Mouse (Mus musculus) intestine, embryonic 15.5 days (tissue): ENCODE measurements around the gene Plxnd1. TPM values are rescaled to one million over a fixed set of nuclear protein-coding genes. Genes with fewer than 3 reads are reported as not detected.

Source experiments
- ATAC-seq: fragments of 200-750 bp; cut with Nextera tagmentation; 2 replicates; pipeline ENCODE4 v1.8.0; 2017; ENCODE audit warnings: moderate TSS enrichment, moderate library complexity
- H3K27ac ChIP-seq: fragments of 300-500 bp; sonication (generic); 2 replicates; pipeline ENCODE4 v1.5.1; 2015; ENCODE audit warnings: mild to moderate bottlenecking, inconsistent platforms
- H3K27me3 ChIP-seq: fragments of 300-500 bp; sonication (generic); replicated peaks from 2 replicates; pipeline ENCODE4 v1.6.1; 2015; ENCODE audit warnings: inconsistent platforms
- H3K36me3 ChIP-seq: fragments of 300-500 bp; sonication (generic); 2 replicates; pipeline ENCODE4 v1.6.1; 2015; ENCODE audit warnings: inconsistent platforms
- H3K4me1 ChIP-seq: fragments of 300-500 bp; sonication (generic); replicated peaks from 2 replicates; pipeline ENCODE4 v1.6.1; 2015; ENCODE audit warnings: inconsistent platforms
- H3K4me2 ChIP-seq: fragments of 300-500 bp; sonication (generic); replicated peaks from 2 replicates; pipeline ENCODE4 v1.6.1; 2015; ENCODE audit warnings: mild to moderate bottlenecking, inconsistent platforms
- H3K4me3 ChIP-seq: fragments of 300-500 bp; sonication (generic); replicated peaks from 2 replicates; pipeline ENCODE4 v1.5.1; 2015; ENCODE audit warnings: inconsistent platforms
- H3K9ac ChIP-seq: fragments of 300-500 bp; sonication (generic); 2 replicates; pipeline ENCODE4 v1.6.1; 2015; ENCODE audit warnings: inconsistent platforms
- H3K9me3 ChIP-seq: fragments of 300-500 bp; sonication (generic); 2 replicates; pipeline ENCODE4 v1.6.1; 2016; ENCODE audit warnings: inconsistent platforms
- WGBS: fragments of 180-500 bp; shearing (Covaris S2); methylation state at CpG from one replicate; pipeline ENCODE4 v1.1.7; 2015; 5-methylcytosine and 5-hydroxymethylcytosine counted together
- polyA plus RNA-seq: library from polyadenylated mRNA; unstranded; fragments of >200 nt; fragmentation: Nextera tagmentation; extraction: Ambion mirVana; gene quantifications from 2 replicates; pipeline ENCODE4 v1.2.1, GENCODE M21; 2015

Plxnd1 gene
- polyA plus RNA-seq, 1 experiment from 2014 or later, result 28.9 TPM

GRCm38 (mm10) chr6:115996171-115996851 is 1.5 kb upstream of the Plxnd1 start:
- no peak overlapping the region for H3K9ac ChIP-seq
- no peak for ATAC-seq
- H3K4me1 ChIP-seq, result peaks cover 52% of the 10 kb centered on the region
- H3K36me3 ChIP-seq, result no peaks in the 10 kb centered on the region
- H3K4me2 ChIP-seq, result 0 out of 2 replicates have a peak overlapping the region, but pooled peaks have one; percentile 93
- H3K9me3 ChIP-seq, result no peaks in the 10 kb centered on the region
- 37% methylated on average over 6 of the region's 6 CpGs for WGBS
- H3K27ac ChIP-seq, result peak overlapping the region; percentile 82
- no peak overlapping the region for H3K4me3 ChIP-seq
- H3K27me3 ChIP-seq, result peaks cover 27% of the 10 kb centered on the region

- Histone ChIP-seq H3K36me3 (no peaks in the 10 kb centered on the region), H3K4me1 (peaks cover 58% of the 10 kb centered on the region), H3K9ac (no peak overlapping the region), H3K27me3 (peaks cover 30% of the 10 kb centered on the region), H3K9me3 (no peaks in the 10 kb centered on the region), H3K4me2 (peak overlapping the region; percentile 93), H3K27ac (peak overlapping the region; percentile 82), H3K4me3 (0 out of 2 replicates have a peak overlapping the region, but pooled peaks have one; percentile 71)
- WGBS, result 57% methylated on average over 4 of the region's 4 CpGs
- ATAC-seq, result peak; percentile 1; the same call in 1 of the 2 replicates
These were observed 731 bp upstream of the Plxnd1 start for GRCm38 (mm10) chr6:115995531-115995941.

GRCm38 (mm10) chr6:115994146-115994876 is 494 bp downstream of the Plxnd1 start:
- Histone ChIP-seq H3K36me3 (no peaks in the 10 kb centered on the region), H3K9me3 (no peaks in the 10 kb centered on the region), H3K4me2 (peak overlapping the region; percentile 93), H3K9ac (peak overlapping the region; percentile 62), H3K4me1 (peaks cover 58% of the 10 kb centered on the region), H3K4me3 (peak overlapping the region; percentile 71), H3K27me3 (peaks cover 30% of the 10 kb centered on the region), H3K27ac (peak overlapping the region; percentile 82)
- ATAC-seq, result no peak; the same call in 1 of the 2 replicates
- WGBS, result under 1% methylated on average over 93 of the region's 93 CpGs

- under 1% methylated on average over 86 of the region's 86 CpGs for WGBS
- H3K4me1 ChIP-seq, result peaks cover 58% of the 10 kb centered on the region
- no peak for ATAC-seq
- H3K9me3 ChIP-seq, result no peaks in the 10 kb centered on the region
- 0 out of 2 replicates have a peak overlapping the region, but pooled peaks have one; percentile 27 for H3K27ac ChIP-seq
- peak overlapping the region; percentile 62 for H3K9ac ChIP-seq
- peak overlapping the region; percentile 71 for H3K4me3 ChIP-seq
- peak overlapping the region; percentile 93 for H3K4me2 ChIP-seq
- peaks cover 30% of the 10 kb centered on the region for H3K27me3 ChIP-seq
- no peaks in the 10 kb centered on the region for H3K36me3 ChIP-seq
These were observed 1.2 kb downstream of the Plxnd1 start for GRCm38 (mm10) chr6:115993463-115994145.

GRCm38 (mm10) chr6:115992981-115993380 is 1.8 kb downstream of the Plxnd1 start:
- no peak for ATAC-seq
- 40% methylated on average over 6 of the region's 6 CpGs for WGBS
- no peaks in the 10 kb centered on the region for H3K36me3 ChIP-seq
- 0 out of 2 replicates have a peak overlapping the region, but pooled peaks have one; percentile 32 for H3K27ac ChIP-seq
- H3K4me3 ChIP-seq, result peak overlapping the region; percentile 71
- peaks cover 54% of the 10 kb centered on the region for H3K4me1 ChIP-seq
- H3K9me3 ChIP-seq, result no peaks in the 10 kb centered on the region
- peak overlapping the region; percentile 93 for H3K4me2 ChIP-seq
- H3K9ac ChIP-seq, result peak overlapping the region; percentile 62
- H3K27me3 ChIP-seq, result peaks cover 30% of the 10 kb centered on the region

GRCm38 (mm10) chr6:115991881-115992620 is 2.8 kb downstream of the Plxnd1 start:
- peak overlapping the region; percentile 71 for H3K4me3 ChIP-seq
- H3K4me2 ChIP-seq, result peak overlapping the region; percentile 93
- peak overlapping the region; percentile 46 for H3K9ac ChIP-seq
- peak overlapping the region; percentile 70 for H3K27ac ChIP-seq
- no peaks in the 10 kb centered on the region for H3K9me3 ChIP-seq
- WGBS, result 41% methylated on average over 10 of the region's 10 CpGs
- no peak for ATAC-seq
- H3K27me3 ChIP-seq, result peaks cover 30% of the 10 kb centered on the region
- peaks cover 52% of the 10 kb centered on the region for H3K4me1 ChIP-seq
- H3K36me3 ChIP-seq, result no peaks in the 10 kb centered on the region

GRCm38 (mm10) chr6:115991108-115991880 is 3.5 kb downstream of the Plxnd1 start:
- Histone ChIP-seq H3K27ac (peak overlapping the region; percentile 70), H3K9me3 (no peaks in the 10 kb centered on the region), H3K4me2 (peak overlapping the region; percentile 93), H3K4me1 (peaks cover 53% of the 10 kb centered on the region), H3K36me3 (no peaks in the 10 kb centered on the region), H3K4me3 (peak overlapping the region; percentile 71), H3K27me3 (peaks cover 30% of the 10 kb centered on the region), H3K9ac (peak overlapping the region; percentile 46)
- ATAC-seq, result no peak
- WGBS, result 32% methylated on average over 13 of the region's 13 CpGs

DNA sequence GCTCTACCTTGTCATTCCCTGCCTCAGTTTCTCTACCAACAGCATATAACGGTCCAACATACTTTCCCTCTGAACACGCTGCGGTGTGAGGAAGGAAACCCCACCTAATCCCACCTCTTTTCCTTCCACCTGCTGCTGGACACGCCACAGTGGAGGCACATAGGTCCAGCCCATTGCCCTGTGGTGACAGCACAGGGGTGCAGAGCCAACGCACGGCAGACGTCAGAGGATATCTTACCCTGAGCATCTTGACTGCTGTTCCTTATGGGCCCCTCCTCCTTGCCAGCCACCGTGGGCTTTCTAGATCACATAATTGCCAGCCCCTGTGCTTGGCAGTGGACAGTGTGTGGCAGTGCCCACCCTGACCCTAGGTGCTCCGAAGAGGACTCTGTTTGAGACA is 4.3 kb downstream of the Plxnd1 start:
- peak overlapping the region; percentile 6; the same call in 1 of the 2 replicates for H3K4me3 ChIP-seq
- 0 out of 2 replicates have a peak overlapping the region, but pooled peaks have one; percentile 6 for H3K9ac ChIP-seq
- peaks cover 30% of the 10 kb centered on the region for H3K27me3 ChIP-seq
- no peak for ATAC-seq
- H3K36me3 ChIP-seq, result no peaks in the 10 kb centered on the region
- no peak overlapping the region for H3K27ac ChIP-seq
- peak overlapping the region; percentile 93 for H3K4me2 ChIP-seq
- WGBS, result 81% methylated on average over 9 of the region's 9 CpGs
- H3K4me1 ChIP-seq, result peaks cover 53% of the 10 kb centered on the region
- H3K9me3 ChIP-seq, result no peaks in the 10 kb centered on the region

DNA sequence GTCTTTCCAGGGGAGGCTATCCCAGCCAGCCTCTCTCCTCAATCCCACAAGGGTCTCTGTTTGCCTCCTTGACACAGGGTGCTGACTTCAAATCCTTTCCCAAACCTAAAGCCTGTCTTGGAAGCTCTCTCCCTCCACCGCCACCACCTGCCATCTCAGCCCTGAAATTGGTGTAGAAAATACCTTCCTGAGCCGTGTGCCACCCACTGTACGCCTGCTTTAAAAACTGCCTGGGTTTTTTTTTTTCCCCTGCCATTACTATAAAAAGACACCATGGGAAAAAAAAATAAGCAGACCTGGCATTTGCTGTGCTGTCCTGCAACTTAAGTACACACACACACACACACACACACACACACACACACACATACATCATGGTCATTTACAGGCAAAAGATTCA is 4.7 kb downstream of the Plxnd1 start:
- ATAC-seq, result no peak
- Histone ChIP-seq H3K4me1 (peaks cover 57% of the 10 kb centered on the region), H3K9ac (no peak overlapping the region), H3K27ac (no peak overlapping the region), H3K9me3 (no peaks in the 10 kb centered on the region), H3K36me3 (no peaks in the 10 kb centered on the region), H3K4me3 (no peak overlapping the region), H3K4me2 (peak overlapping the region; percentile 33; the same call in 1 of the 2 replicates), H3K27me3 (peaks cover 30% of the 10 kb centered on the region)
- 83% methylated on average over 3 of the region's 3 CpGs for WGBS

GRCm38 (mm10) chr6:115989607-115990006 is 5.2 kb downstream of the Plxnd1 start:
- H3K27ac ChIP-seq, result no peak overlapping the region
- no peaks in the 10 kb centered on the region for H3K9me3 ChIP-seq
- no peaks in the 10 kb centered on the region for H3K36me3 ChIP-seq
- no peak overlapping the region for H3K9ac ChIP-seq
- peaks cover 61% of the 10 kb centered on the region for H3K4me1 ChIP-seq
- no peak for ATAC-seq
- WGBS, result 81% methylated on average over 4 of the region's 4 CpGs
- H3K4me3 ChIP-seq, result no peak overlapping the region
- H3K27me3 ChIP-seq, result peaks cover 30% of the 10 kb centered on the region
- H3K4me2 ChIP-seq, result peak overlapping the region; percentile 33; the same call in 1 of the 2 replicates

GRCm38 (mm10) chr6:115989032-115989431 is 5.8 kb downstream of the Plxnd1 start:
- Histone ChIP-seq H3K4me2 (peak overlapping the region; percentile 33; the same call in 1 of the 2 replicates), H3K9ac (no peak overlapping the region), H3K27me3 (peaks cover 29% of the 10 kb centered on the region), H3K9me3 (no peaks in the 10 kb centered on the region), H3K27ac (no peak overlapping the region), H3K4me3 (no peak overlapping the region), H3K36me3 (no peaks in the 10 kb centered on the region), H3K4me1 (peaks cover 64% of the 10 kb centered on the region)
- ATAC-seq, result no peak
- 72% methylated on average over 5 of the region's 5 CpGs for WGBS
